Mouse (Mus musculus) kidney, embryonic 15.5 days (tissue): Measurements from ENCODE around the gene Kcnab1. TPM values are rescaled to one million over a fixed set of nuclear protein-coding genes. Genes with fewer than 3 reads are reported as not detected.

Experiments
- ATAC-seq: fragments of 200-750 bp; cut with Nextera tagmentation; replicated peaks from 2 replicates; pipeline ENCODE4 v1.8.0; 2017; ENCODE audit warnings: moderate TSS enrichment; ENCODE audit not compliant: low FRiP score
- H3K27ac ChIP-seq: fragments of 300-500 bp; sonication (generic); 2 replicates; pipeline ENCODE4 v1.5.1; 2015; ENCODE audit warnings: mild to moderate bottlenecking, inconsistent platforms
- H3K27me3 ChIP-seq: fragments of 300-500 bp; sonication (generic); 2 replicates; pipeline ENCODE4 v1.6.1; 2015; ENCODE audit warnings: inconsistent platforms
- H3K36me3 ChIP-seq: fragments of 300-500 bp; sonication (generic); 2 replicates; pipeline ENCODE4 v1.6.1; 2015; ENCODE audit warnings: inconsistent platforms
- H3K4me1 ChIP-seq: fragments of 300-500 bp; sonication (generic); 2 replicates; pipeline ENCODE4 v1.6.1; 2015; ENCODE audit warnings: inconsistent platforms
- H3K4me2 ChIP-seq: fragments of 300-500 bp; sonication (generic); 2 replicates; pipeline ENCODE4 v1.6.1; 2015; ENCODE audit warnings: moderate library complexity, mild to moderate bottlenecking, inconsistent platforms
- H3K4me3 ChIP-seq: fragments of 300-500 bp; sonication (generic); replicated peaks from 2 replicates; pipeline ENCODE4 v1.5.1; 2015; ENCODE audit warnings: mild to moderate bottlenecking, inconsistent platforms
- H3K9ac ChIP-seq: fragments of 300-500 bp; sonication (generic); 2 replicates; pipeline ENCODE4 v1.6.1; 2015; ENCODE audit warnings: mild to moderate bottlenecking, inconsistent platforms
- H3K9me3 ChIP-seq: fragments of 300-500 bp; sonication (generic); replicated peaks from 2 replicates; pipeline ENCODE4 v1.6.1; 2016; ENCODE audit warnings: inconsistent platforms
- WGBS: fragments of 180-500 bp; shearing (Covaris S2); methylation state at CpG from one replicate; pipeline ENCODE4 v1.1.7; 2015; ENCODE audit warnings: mixed read lengths; 5-methylcytosine and 5-hydroxymethylcytosine counted together
- polyA plus RNA-seq: library from polyadenylated mRNA; unstranded; fragments of >200 nt; fragmentation: Nextera tagmentation; extraction: Ambion mirVana; gene quantifications from 2 replicates; pipeline ENCODE4 v1.2.1, GENCODE M21; 2015

Kcnab1 gene
- polyA plus RNA-seq, 1 experiment from 2014 or later, result 3.5 TPM

- Histone ChIP-seq H3K9me3 (no peaks in the 10 kb centered on the region), H3K9ac (no peak overlapping the region), H3K36me3 (0 out of 2 replicates have a peak, but pooled peaks cover 7% of the 10 kb centered on the region), H3K4me3 (no peak overlapping the region), H3K27me3 (no peaks in the 10 kb centered on the region), H3K4me1 (no peaks in the 10 kb centered on the region), H3K4me2 (no peak overlapping the region), H3K27ac (no peak overlapping the region)
- WGBS, result 64% methylated on average over 8 of the region's 8 CpGs
- ATAC-seq, result no peak
Observed at GRCm38 (mm10) chr3:65360163-65360969, 251.2 kb downstream of the Kcnab1 start.

- WGBS, result 90% methylated on average over 1 of the region's 1 CpGs
- no peak overlapping the region for H3K9ac ChIP-seq
- no peaks in the 10 kb centered on the region for H3K27me3 ChIP-seq
- no peak overlapping the region for H3K4me2 ChIP-seq
- H3K9me3 ChIP-seq, result no peaks in the 10 kb centered on the region
- no peak for ATAC-seq
- H3K4me1 ChIP-seq, result no peaks in the 10 kb centered on the region
- no peak overlapping the region for H3K4me3 ChIP-seq
- H3K27ac ChIP-seq, result no peak overlapping the region
- H3K36me3 ChIP-seq, result peaks cover 11% of the 10 kb centered on the region; the same call in 1 of the 2 replicates
Observed at GRCm38 (mm10) chr3:65363438-65363837, 254.3 kb downstream of the Kcnab1 start.

- ATAC-seq, result no peak
- H3K27me3 ChIP-seq, result no peaks in the 10 kb centered on the region
- H3K27ac ChIP-seq, result no peak overlapping the region
- H3K4me2 ChIP-seq, result no peak overlapping the region
- WGBS, result 58% methylated on average over 6 of the region's 6 CpGs
- H3K4me1 ChIP-seq, result no peaks in the 10 kb centered on the region
- H3K36me3 ChIP-seq, result peaks cover 23% of the 10 kb centered on the region
- no peak overlapping the region for H3K4me3 ChIP-seq
- no peaks in the 10 kb centered on the region for H3K9me3 ChIP-seq
- H3K9ac ChIP-seq, result no peak overlapping the region
Observed at GRCm38 (mm10) chr3:65365184-65365583, 256.0 kb downstream of the Kcnab1 start.

- WGBS, result 72% methylated on average over 10 of the region's 10 CpGs
- ATAC-seq, result no peak
- H3K27ac ChIP-seq, result no peak overlapping the region
- no peaks in the 10 kb centered on the region for H3K9me3 ChIP-seq
- H3K4me3 ChIP-seq, result no peak overlapping the region
- H3K27me3 ChIP-seq, result no peaks in the 10 kb centered on the region
- H3K36me3 ChIP-seq, result peaks cover 30% of the 10 kb centered on the region
- no peak overlapping the region for H3K4me2 ChIP-seq
- H3K9ac ChIP-seq, result no peak overlapping the region
- no peaks in the 10 kb centered on the region for H3K4me1 ChIP-seq
Observed at GRCm38 (mm10) chr3:65365921-65366710, 256.9 kb downstream of the Kcnab1 start.

GRCm38 (mm10) chr3:65367944-65368343 lies 258.8 kb downstream of the Kcnab1 start:
- WGBS, result 71% methylated on average over 4 of the region's 4 CpGs
- H3K9me3 ChIP-seq, result no peaks in the 10 kb centered on the region
- no peak overlapping the region for H3K27ac ChIP-seq
- peaks cover 48% of the 10 kb centered on the region for H3K36me3 ChIP-seq
- ATAC-seq, result no peak
- no peak overlapping the region for H3K4me2 ChIP-seq
- H3K27me3 ChIP-seq, result no peaks in the 10 kb centered on the region
- H3K4me3 ChIP-seq, result no peak overlapping the region
- H3K4me1 ChIP-seq, result no peaks in the 10 kb centered on the region
- H3K9ac ChIP-seq, result no peak overlapping the region

- H3K27me3 ChIP-seq, result no peaks in the 10 kb centered on the region
- H3K4me3 ChIP-seq, result no peak overlapping the region
- no peak overlapping the region for H3K4me2 ChIP-seq
- H3K4me1 ChIP-seq, result no peaks in the 10 kb centered on the region
- no peak overlapping the region for H3K9ac ChIP-seq
- H3K9me3 ChIP-seq, result no peaks in the 10 kb centered on the region
- ATAC-seq, result no peak
- peaks cover 68% of the 10 kb centered on the region for H3K36me3 ChIP-seq
- H3K27ac ChIP-seq, result no peak overlapping the region
- WGBS, result 88% methylated on average over 4 of the region's 4 CpGs
Observed at GRCm38 (mm10) chr3:65372552-65372951, 263.4 kb downstream of the Kcnab1 start.

GRCm38 (mm10) chr3:65373594-65374182 lies 264.5 kb downstream of the Kcnab1 start:
- Histone ChIP-seq H3K4me3 (no peak overlapping the region), H3K9me3 (no peaks in the 10 kb centered on the region), H3K4me2 (no peak overlapping the region), H3K27me3 (no peaks in the 10 kb centered on the region), H3K4me1 (no peaks in the 10 kb centered on the region), H3K9ac (no peak overlapping the region), H3K36me3 (peaks cover 72% of the 10 kb centered on the region), H3K27ac (no peak overlapping the region)
- 86% methylated on average over 5 of the region's 5 CpGs for WGBS
- ATAC-seq, result no peak

- Histone ChIP-seq H3K4me3 (no peak overlapping the region), H3K36me3 (peaks cover 73% of the 10 kb centered on the region), H3K27me3 (no peaks in the 10 kb centered on the region), H3K4me1 (no peaks in the 10 kb centered on the region), H3K27ac (no peak overlapping the region), H3K4me2 (no peak overlapping the region), H3K9me3 (no peaks in the 10 kb centered on the region), H3K9ac (no peak overlapping the region)
- whole genome bisulfite sequencing, result 81% methylated on average over 3 of the region's 3 CpGs
- ATAC-seq, result no peak
Observed at GRCm38 (mm10) chr3:65374729-65375128, 265.5 kb downstream of the Kcnab1 start.

- Histone ChIP-seq H3K9me3 (no peaks in the 10 kb centered on the region), H3K4me3 (no peak overlapping the region), H3K9ac (no peak overlapping the region), H3K27ac (no peak overlapping the region), H3K36me3 (peaks cover 71% of the 10 kb centered on the region), H3K27me3 (no peaks in the 10 kb centered on the region), H3K4me1 (no peaks in the 10 kb centered on the region), H3K4me2 (no peak overlapping the region)
- ATAC-seq, result no peak
Observed at GRCm38 (mm10) chr3:65378724-65379123, 269.5 kb downstream of the Kcnab1 start.

- Histone ChIP-seq H3K27me3 (no peaks in the 10 kb centered on the region), H3K27ac (no peak overlapping the region), H3K4me1 (no peaks in the 10 kb centered on the region), H3K9me3 (no peaks in the 10 kb centered on the region), H3K4me3 (no peak overlapping the region), H3K4me2 (no peak overlapping the region), H3K9ac (no peak overlapping the region), H3K36me3 (peaks cover 78% of the 10 kb centered on the region)
- no peak for ATAC-seq
- WGBS, result 75% methylated on average over 4 of the region's 4 CpGs
Observed at GRCm38 (mm10) chr3:65379884-65380539, 270.8 kb downstream of the Kcnab1 start.

GRCm38 (mm10) chr3:65381094-65381493 lies 271.9 kb downstream of the Kcnab1 start:
- Histone ChIP-seq H3K4me3 (no peak overlapping the region), H3K27ac (no peak overlapping the region), H3K9me3 (no peaks in the 10 kb centered on the region), H3K27me3 (no peaks in the 10 kb centered on the region), H3K36me3 (peaks cover 84% of the 10 kb centered on the region), H3K9ac (no peak overlapping the region), H3K4me1 (no peaks in the 10 kb centered on the region), H3K4me2 (no peak overlapping the region)
- WGBS, result 82% methylated on average over 4 of the region's 4 CpGs
- ATAC-seq, result no peak

- H3K4me1 ChIP-seq, result peaks cover 6% of the 10 kb centered on the region; the same call in 1 of the 2 replicates
- no peak overlapping the region for H3K27ac ChIP-seq
- no peak overlapping the region for H3K4me3 ChIP-seq
- no peak for ATAC-seq
- no peaks in the 10 kb centered on the region for H3K9me3 ChIP-seq
- H3K27me3 ChIP-seq, result no peaks in the 10 kb centered on the region
- H3K4me2 ChIP-seq, result no peak overlapping the region
- no peak overlapping the region for H3K9ac ChIP-seq
- 74% methylated on average over 3 of the region's 3 CpGs for WGBS
- H3K36me3 ChIP-seq, result peaks cover 90% of the 10 kb centered on the region
Observed at GRCm38 (mm10) chr3:65384431-65384830, 275.2 kb downstream of the Kcnab1 start.
